Mouse (Mus musculus): Measurements from ENCODE around the gene Lin9. TPM values are rescaled to one million over a fixed set of nuclear protein-coding genes. Genes with fewer than 3 reads are reported as not detected.

The Lin9 gene
- total RNA-seq, 4 experiments from 2014 or later, result 3.6 to 4.6 (median 4.1) TPM

- DNase-seq (ENCODE audit: low spot score in 2 of 2), result no peak
These were observed 66.4 kb downstream of the Lin9 start for GRCm38 (mm10) chr1:180707368-180707767.

GRCm38 (mm10) chr1:180707813-180708212 is 66.9 kb downstream of the Lin9 start:
- DNase-seq (ENCODE audit: low spot score in 2 of 2), result no peak

- DNase-seq (ENCODE audit: low spot score in 2 of 2), result no peak
These were observed 68.2 kb downstream of the Lin9 start for GRCm38 (mm10) chr1:180708935-180709776.

- no peak for DNase-seq (ENCODE audit: low spot score in 2 of 2)
These were observed 77.8 kb downstream of the Lin9 start for GRCm38 (mm10) chr1:180718756-180719155.

- DNase-seq (ENCODE audit: low spot score in 2 of 2), result no peak
These were observed 78.5 kb downstream of the Lin9 start for GRCm38 (mm10) chr1:180719483-180719882.

GRCm38 (mm10) chr1:180719951-180720689 is 79.2 kb downstream of the Lin9 start:
- DNase-seq (ENCODE audit: low spot score in 2 of 2), result peak; percentile 64 to 70

- DNase-seq (ENCODE audit: low spot score in 2 of 2), result no peak
These were observed 81.7 kb downstream of the Lin9 start for GRCm38 (mm10) chr1:180722608-180723007.

GRCm38 (mm10) chr1:180723701-180724238 is 82.8 kb downstream of the Lin9 start:
- DNase-seq (ENCODE audit: low spot score in 2 of 2), result no peak

GRCm38 (mm10) chr1:180725704-180726179 is 84.8 kb downstream of the Lin9 start, which contains the start of gene Acbd3:
TSS of gene Acbd3 (plus strand) at chr1:180726043.
- peak; percentile 79 to 87 for DNase-seq (ENCODE audit: low spot score in 2 of 2)

GRCm38 (mm10) chr1:180726183-180726582 is 85.2 kb downstream of the Lin9 start:
- peak in 1 of 2 experiments; percentile 7 for DNase-seq (ENCODE audit: low spot score in 2 of 2)

- DNase-seq (ENCODE audit: low spot score in 2 of 2), result no peak
These were observed 88.3 kb downstream of the Lin9 start for GRCm38 (mm10) chr1:180729231-180729630.

Other genes starting within 250 kb of the Lin9 start
- gene Stum, start 157.6 kb upstream of the Lin9 start, total RNA-seq (2022), result under 1 TPM; 0.12 to 0.75 (median 0.56) TPM
- gene Parp1, start 72.2 kb upstream of the Lin9 start, total RNA-seq (2022), result 10 to 100 TPM; 52.8 to 68.4 (median 58.4) TPM
- not detected for gene Mixl1, start 55.9 kb downstream of the Lin9 start, total RNA-seq (2022)
- gene Acbd3, start 84.9 kb downstream of the Lin9 start, total RNA-seq (2022), result 10 to 100 TPM; 10.2 to 15.0 (median 13.6) TPM
- 100 to 1,000 TPM; 274 to 310 (median 289) TPM for gene H3f3a, start 172.8 kb downstream of the Lin9 start, total RNA-seq (2022)
- gene Sde2, start 210.0 kb downstream of the Lin9 start, total RNA-seq (2022), result 1 to 10 TPM; 6.8 to 8.4 (median 7.6) TPM